Mouse (Mus musculus) liver, adult 2 months (tissue): Measurements from ENCODE around the gene Prpsap1.

Experiments
- CTCF ChIP-seq: fragments of 200-500 bp; IDR thresholded peaks from 2 replicates; pipeline ENCODE4 v1.5.1; 2011; ENCODE audit warnings: low read depth, low read length, control low read depth
- POLR2A ChIP-seq: fragments of 200-500 bp; IDR thresholded peaks from 2 replicates; pipeline ENCODE4 v1.6.1; 2011; ENCODE audit warnings: low read length, control low read depth; ENCODE audit not compliant: insufficient read depth; ENCODE audit errors: extremely low read depth

DNA sequence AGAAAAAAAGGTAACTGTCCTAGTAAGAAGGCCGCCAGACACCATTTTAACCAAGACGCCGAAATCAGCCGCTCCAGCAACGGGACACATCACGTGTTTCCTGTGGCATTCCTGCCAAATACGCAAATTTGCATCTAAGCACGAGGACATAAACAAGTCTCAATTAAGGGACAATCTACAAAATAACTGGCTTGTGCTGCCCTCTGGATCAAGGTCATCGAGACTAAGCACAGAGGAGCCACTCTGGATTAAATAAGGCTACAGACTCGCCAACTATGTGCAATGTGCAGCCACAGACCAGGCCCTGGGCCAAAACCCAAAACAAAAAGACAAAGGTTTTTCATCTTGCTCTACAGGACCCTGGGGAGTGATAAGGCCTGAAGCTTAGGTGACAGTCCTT lies 18.0 kb downstream of the Prpsap1 start:
- TF ChIP-seq CTCF: no peak
- TF ChIP-seq POLR2A: no peak
